Mouse (Mus musculus) embryonic facial prominence, embryonic 11.5 days (tissue): Measurements from ENCODE around the gene Vtn. TPM values are rescaled to one million over a fixed set of nuclear protein-coding genes. Genes with fewer than 3 reads are reported as not detected.

ENCODE experiments used
- ATAC-seq: fragments of 200-750 bp; cut with Nextera tagmentation; replicated peaks from 2 replicates; pipeline ENCODE4 v1.8.0; 2017; ENCODE audit warnings: low read depth; ENCODE audit not compliant: insufficient number of reproducible peaks, low FRiP score, low TSS enrichment
- DNase-seq: peaks from one replicate; pipeline ENCODE4 v3.0.0-alpha.2; 2015; ENCODE audit warnings: low spot score
- H3K27ac ChIP-seq: fragments of 300-500 bp; sonication (generic); replicated peaks from 2 replicates; pipeline ENCODE4 v1.5.1; 2014; ENCODE audit warnings: mild to moderate bottlenecking, low read depth, low read length, control low read depth
- H3K27me3 ChIP-seq: fragments of 300-500 bp; sonication (generic); 2 replicates; pipeline ENCODE4 v1.6.1; 2014; ENCODE audit warnings: mild to moderate bottlenecking, low read length, moderate library complexity, mixed read lengths; ENCODE audit not compliant: control insufficient read depth, insufficient read depth
- H3K36me3 ChIP-seq: fragments of 300-500 bp; sonication (generic); replicated peaks from 2 replicates; pipeline ENCODE4 v1.6.1; 2014; ENCODE audit warnings: low read depth, mild to moderate bottlenecking, low read length, moderate library complexity, mixed read lengths; ENCODE audit not compliant: control insufficient read depth, insufficient read depth
- H3K4me1 ChIP-seq: fragments of 300-500 bp; sonication (generic); 2 replicates; pipeline ENCODE4 v1.6.1; 2014; ENCODE audit warnings: low read length, mixed read lengths; ENCODE audit not compliant: control insufficient read depth, insufficient read depth
- H3K4me2 ChIP-seq: fragments of 300-500 bp; sonication (generic); 2 replicates; pipeline ENCODE4 v1.6.1; 2014; ENCODE audit warnings: low read depth, mild to moderate bottlenecking, control low read depth, low read length, moderate library complexity
- H3K4me3 ChIP-seq: fragments of 300-500 bp; sonication (generic); 2 replicates; pipeline ENCODE4 v1.5.1; 2014; ENCODE audit warnings: low read depth, low read length, control low read depth
- H3K9ac ChIP-seq: fragments of 300-500 bp; sonication (generic); replicated peaks from 2 replicates; pipeline ENCODE4 v1.6.1; 2014; ENCODE audit warnings: mild to moderate bottlenecking, control low read depth, low read length
- H3K9me3 ChIP-seq: fragments of 300-500 bp; sonication (generic); replicated peaks from 2 replicates; pipeline ENCODE4 v1.6.1; 2016; ENCODE audit warnings: mild to moderate bottlenecking, low read length, inconsistent platforms, mixed read lengths; ENCODE audit not compliant: control insufficient read depth
- WGBS: fragments of 180-500 bp; shearing (Covaris S2); extraction: QIAGEN DNeasy Blood & Tissue Kit; methylation state at CpG from one replicate; pipeline ENCODE4 v1.1.7; 2014; 5-methylcytosine and 5-hydroxymethylcytosine counted together
- polyA plus RNA-seq: library from polyadenylated mRNA; unstranded; fragments of >200 nt; fragmentation: Nextera tagmentation; extraction: Ambion mirVana; gene quantifications from 2 replicates; pipeline ENCODE4 v1.2.1, GENCODE M21; 2014

Vtn gene
- polyA plus RNA-seq, 1 experiment from 2014 or later = 30.4 TPM

DNA sequence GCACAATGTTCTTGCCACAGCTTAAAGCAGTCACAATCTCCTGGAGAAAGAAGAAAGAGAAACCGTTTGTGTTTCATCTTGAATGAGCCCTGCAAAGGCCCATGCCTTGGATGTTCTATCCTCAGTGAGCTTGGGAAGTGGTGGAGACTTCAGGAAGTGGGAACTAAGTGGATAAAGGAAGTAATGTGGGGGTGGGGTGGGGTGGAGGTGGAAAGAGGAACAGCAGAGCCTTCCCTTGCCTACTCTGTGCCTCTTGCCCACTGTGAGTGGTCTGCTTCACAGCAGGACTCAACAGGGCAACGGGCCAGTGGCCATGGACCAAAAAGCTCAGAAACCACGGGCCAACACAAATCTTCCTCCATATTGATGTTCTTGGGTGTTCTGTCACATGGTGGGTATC, 23.6 kb upstream of the Vtn start:
- Histone ChIP-seq H3K27me3 (no peaks in the 10 kb centered on the region), H3K4me3 (no peak overlapping the region), H3K27ac (no peak overlapping the region), H3K4me2 (no peak overlapping the region), H3K36me3 (no peaks in the 10 kb centered on the region), H3K9ac (no peak overlapping the region), H3K4me1 (no peaks in the 10 kb centered on the region), H3K9me3 (no peaks in the 10 kb centered on the region)
- ATAC-seq (no peak), DNase-seq (no peak)
- 82% methylated on average over 3 of the region's 3 CpGs for WGBS

DNA sequence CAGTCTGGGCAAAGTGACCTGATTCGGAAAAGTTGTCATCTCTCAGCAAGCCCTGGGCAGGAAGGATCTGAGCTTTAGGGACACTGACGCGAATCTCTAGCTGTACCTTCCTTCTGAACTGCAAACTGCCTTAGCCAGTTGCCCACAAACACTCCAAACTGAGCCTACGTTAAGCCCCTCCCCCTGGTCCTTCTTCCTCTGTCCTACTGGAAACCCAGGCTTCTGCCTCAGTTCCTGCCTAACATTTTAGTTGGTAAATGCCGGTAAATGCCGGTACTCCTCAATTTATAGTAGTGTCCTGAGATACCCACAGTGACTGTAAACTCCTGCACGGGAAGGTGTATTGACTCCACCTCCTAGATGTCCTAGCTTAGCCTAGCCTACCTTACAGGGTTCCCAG, 15.3 kb upstream of the Vtn start:
- Histone ChIP-seq H3K9ac (no peak overlapping the region), H3K4me3 (no peak overlapping the region), H3K9me3 (no peaks in the 10 kb centered on the region), H3K4me1 (no peaks in the 10 kb centered on the region), H3K36me3 (no peaks in the 10 kb centered on the region), H3K27ac (no peak overlapping the region), H3K4me2 (no peak overlapping the region), H3K27me3 (peaks cover 16% of the 10 kb centered on the region)
- WGBS = 61% methylated on average over 7 of the region's 7 CpGs
- DNase-seq (no peak), ATAC-seq (no peak)

DNA sequence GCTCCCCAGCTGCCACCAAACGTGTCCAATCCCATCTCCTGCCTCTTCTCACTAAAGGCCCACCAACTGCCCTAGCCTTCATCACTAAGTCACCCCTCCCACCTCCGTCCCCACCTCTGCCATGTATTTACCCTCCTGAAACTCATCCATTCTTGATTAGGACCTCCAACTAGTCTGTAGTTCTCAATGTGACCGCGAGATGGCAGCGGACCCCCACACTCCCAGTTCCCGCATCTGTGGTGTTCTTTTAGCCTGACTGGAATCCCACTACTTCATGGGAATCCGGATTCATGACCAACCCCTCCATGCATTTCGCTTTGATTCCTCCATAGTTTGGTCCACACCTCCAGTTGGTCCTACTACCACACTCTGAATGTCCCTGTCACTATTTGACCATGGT, 10.7 kb upstream of the Vtn start:
- Histone ChIP-seq H3K9ac (no peak overlapping the region), H3K36me3 (no peaks in the 10 kb centered on the region), H3K27ac (no peak overlapping the region), H3K27me3 (peaks cover 45% of the 10 kb centered on the region), H3K4me1 (no peaks in the 10 kb centered on the region; the same call in none of the 2 replicates), H3K9me3 (no peaks in the 10 kb centered on the region), H3K4me3 (no peak overlapping the region), H3K4me2 (no peak overlapping the region)
- WGBS = 4% methylated on average over 8 of the region's 8 CpGs
- ATAC-seq (no peak), DNase-seq (peak; percentile 83)

DNA sequence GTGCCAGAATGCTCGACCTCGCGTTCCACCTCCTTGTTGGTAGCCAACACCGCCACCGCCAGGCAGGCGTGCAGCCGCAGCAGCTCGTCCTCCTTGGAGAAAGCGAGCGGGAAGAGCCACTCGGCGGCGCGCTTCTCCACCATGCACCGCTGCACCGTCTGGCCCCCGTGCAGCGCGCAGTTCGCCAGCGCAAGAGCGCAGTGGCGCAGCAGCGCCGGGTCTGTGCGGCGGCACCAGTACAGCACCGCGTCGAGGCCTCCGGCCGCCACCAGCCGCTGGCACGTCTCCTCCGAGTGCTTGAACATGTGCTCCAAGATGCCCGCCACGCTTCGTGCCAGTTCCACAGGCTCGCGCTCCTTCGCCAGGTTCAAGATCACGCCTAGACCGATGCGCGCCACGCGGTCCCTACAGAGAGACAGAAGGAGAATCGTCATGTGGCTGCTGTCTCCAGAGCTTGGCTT, 8.1 kb upstream of the Vtn start:
- Histone ChIP-seq H3K4me3 (peak overlapping the region; percentile 25), H3K27ac (no peak overlapping the region), H3K4me1 (no peaks in the 10 kb centered on the region; the same call in none of the 2 replicates), H3K36me3 (no peaks in the 10 kb centered on the region), H3K9ac (no peak overlapping the region), H3K4me2 (peak overlapping the region; percentile 46), H3K9me3 (no peaks in the 10 kb centered on the region), H3K27me3 (peaks cover 51% of the 10 kb centered on the region)
- ATAC-seq (no peak; the same call in 1 of the 2 replicates), DNase-seq (peak; percentile 67)
- WGBS = 10% methylated on average over 47 of the region's 48 CpGs

DNA sequence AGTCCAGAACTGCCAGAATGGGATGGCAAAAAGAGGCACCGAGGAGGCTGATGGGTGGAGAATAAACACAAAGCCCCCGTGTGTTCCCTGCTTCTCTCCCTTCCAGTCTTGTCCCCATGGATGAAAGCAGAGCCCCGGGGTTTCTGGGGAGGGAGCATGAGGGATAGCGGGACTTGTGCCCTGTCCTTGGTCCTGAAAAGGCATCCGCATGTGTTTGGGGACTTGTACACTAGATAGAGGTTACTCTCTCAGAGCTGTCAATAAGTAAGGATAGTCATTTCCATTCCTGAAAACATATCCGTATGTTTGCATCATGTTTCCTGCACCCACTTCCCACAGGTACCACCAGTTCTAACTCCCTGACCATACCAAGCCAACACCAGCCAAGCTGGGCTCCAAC, 3.0 kb upstream of the Vtn start:
- Histone ChIP-seq H3K4me2 (no peak overlapping the region), H3K27me3 (peaks cover 29% of the 10 kb centered on the region)

DNA sequence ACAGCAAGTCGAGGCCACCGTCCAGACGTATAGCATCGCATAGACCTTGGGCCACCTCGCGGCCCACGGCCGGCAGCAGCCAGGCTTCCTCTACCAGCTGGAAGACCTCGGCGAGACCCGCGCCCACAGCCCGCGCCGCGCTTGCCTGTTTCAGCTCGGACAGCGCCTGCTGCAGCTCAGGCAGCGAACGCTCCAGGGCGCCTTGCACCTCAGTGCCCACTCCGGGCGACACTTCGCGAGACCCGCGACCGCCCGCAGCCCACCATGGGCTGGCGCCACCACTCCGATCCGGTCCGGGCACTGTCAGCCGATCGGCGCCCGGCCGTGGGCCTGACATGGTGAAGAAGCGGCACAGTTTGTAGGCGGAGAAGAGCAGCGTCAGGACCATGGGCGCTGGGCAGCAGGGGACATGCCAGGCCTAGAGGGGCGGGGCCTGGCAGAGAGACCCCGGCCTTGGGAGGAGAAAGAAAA, 1.8 kb upstream of the Vtn start:
- Histone ChIP-seq H3K9me3 (no peaks in the 10 kb centered on the region), H3K9ac (peak overlapping the region; percentile 54), H3K4me1 (peaks cover 3% of the 10 kb centered on the region; the same call in 1 of the 2 replicates), H3K27me3 (peaks cover 22% of the 10 kb centered on the region), H3K4me3 (peak overlapping the region; percentile 59), H3K4me2 (peak overlapping the region; percentile 99), H3K27ac (no peak overlapping the region), H3K36me3 (no peaks in the 10 kb centered on the region)
- DNase-seq (peak; percentile 39), ATAC-seq (peak; percentile 59; the same call in 1 of the 2 replicates)
- WGBS = under 1% methylated on average over 44 of the region's 44 CpGs

More for the DNA sequence above, 3.0 kb upstream of the Vtn start:
- H3K9ac ChIP-seq = no peak overlapping the region
- H3K27ac ChIP-seq = no peak overlapping the region
- WGBS = 5% methylated on average over 6 of the region's 6 CpGs
- H3K9me3 ChIP-seq = no peaks in the 10 kb centered on the region
- peak; percentile 83 for DNase-seq
- H3K36me3 ChIP-seq = no peaks in the 10 kb centered on the region
- H3K4me1 ChIP-seq = peaks cover 3% of the 10 kb centered on the region; the same call in 1 of the 2 replicates
- H3K4me3 ChIP-seq = no peak overlapping the region
- ATAC-seq = no peak

DNA sequence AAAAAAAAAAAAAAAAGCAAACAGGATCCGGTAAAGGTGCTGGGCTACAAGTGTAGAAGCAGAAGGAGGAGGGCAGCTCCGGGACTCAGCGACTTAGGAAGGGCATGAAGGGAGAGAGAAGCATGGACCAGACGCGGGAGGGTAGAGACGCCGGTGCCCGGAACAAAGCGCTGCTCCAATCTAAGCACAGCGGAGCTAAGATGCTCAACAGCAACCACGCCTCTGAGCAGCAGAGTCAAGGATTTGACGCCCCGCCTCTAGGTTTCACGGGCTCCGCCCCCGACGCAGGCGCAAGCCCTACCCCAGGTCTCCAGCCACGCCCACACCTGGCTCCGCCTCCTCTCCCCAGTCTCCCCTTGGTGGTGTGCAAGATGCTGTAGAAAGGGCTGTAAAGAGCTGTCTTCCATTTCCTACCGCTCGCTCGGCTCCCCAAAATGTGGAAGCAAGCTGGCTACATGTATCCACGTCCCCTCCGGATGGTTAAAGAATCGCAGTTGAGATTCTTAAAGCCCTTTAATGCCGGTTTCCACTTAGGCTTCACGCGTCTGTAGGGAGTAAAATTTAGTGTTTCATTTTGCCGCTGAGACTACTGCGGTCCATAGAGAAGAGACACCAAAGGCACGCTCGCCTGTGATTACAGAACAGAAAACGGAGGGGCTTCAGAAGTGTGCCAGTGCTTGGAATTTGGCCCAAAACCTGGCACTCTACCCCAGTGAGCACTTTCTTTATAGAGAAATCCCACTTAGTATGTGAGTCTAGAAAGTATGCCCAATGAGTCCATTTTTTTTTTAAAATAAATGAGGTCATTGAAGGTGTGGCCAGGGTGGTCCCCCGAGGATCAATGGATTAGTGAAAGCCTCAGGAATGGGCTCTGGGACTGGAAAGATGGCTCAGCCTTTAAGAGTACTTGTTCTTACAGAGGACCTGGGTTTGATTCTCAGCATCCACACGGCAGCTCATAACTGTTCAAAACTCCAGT, 1.1 kb upstream of the Vtn start, which contains the start of gene Sarm1:
TSS of gene Sarm1 (minus strand) at position 211 of the 979 bp plus-strand sequence.
- 3% methylated on average over 35 of the region's 36 CpGs for WGBS
- peaks cover 22% of the 10 kb centered on the region for H3K27me3 ChIP-seq

DNA sequence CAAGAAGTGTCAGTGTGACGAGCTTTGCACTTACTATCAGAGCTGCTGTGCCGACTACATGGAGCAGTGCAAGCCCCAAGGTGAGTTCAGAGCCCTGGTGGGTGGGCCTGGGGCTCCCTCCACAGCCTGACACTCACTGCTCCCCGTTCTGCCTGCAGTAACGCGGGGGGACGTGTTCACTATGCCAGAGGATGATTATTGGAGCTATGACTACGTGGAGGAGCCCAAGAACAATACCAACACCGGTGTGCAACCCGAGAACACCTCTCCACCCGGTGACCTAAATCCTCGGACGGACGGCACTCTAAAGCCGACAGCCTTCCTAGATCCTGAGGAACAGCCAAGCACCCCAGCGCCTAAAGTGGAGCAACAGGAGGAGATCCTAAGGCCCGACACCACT, 652 bp downstream of the Vtn start:
- H3K4me2 ChIP-seq = 0 out of 2 replicates have a peak overlapping the region, but pooled peaks have one; percentile 5

More for the DNA sequence above, 1.1 kb upstream of the Vtn start, which contains the start of gene Sarm1:
- Histone ChIP-seq H3K4me3 (peak within 1 kb of the TSS; percentile 59), H3K4me2 (peak within 1 kb of the TSS; percentile 99), H3K4me1 (peaks cover 3% of the 10 kb centered on the region; the same call in 1 of the 2 replicates), H3K9me3 (no peaks in the 10 kb centered on the region), H3K36me3 (no peaks in the 10 kb centered on the region), H3K9ac (peak within 1 kb of the TSS; percentile 54), H3K27ac (no peak within 1 kb of the TSS)
- peak; percentile 92 for ATAC-seq
- DNase-seq = peak; percentile 98

More for the DNA sequence above, 652 bp downstream of the Vtn start:
- Histone ChIP-seq H3K9ac (no peak overlapping the region), H3K4me1 (peaks cover 3% of the 10 kb centered on the region; the same call in 1 of the 2 replicates), H3K27me3 (peaks cover 22% of the 10 kb centered on the region), H3K27ac (no peak overlapping the region), H3K36me3 (no peaks in the 10 kb centered on the region), H3K9me3 (no peaks in the 10 kb centered on the region), H3K4me3 (no peak overlapping the region)
- DNase-seq (no peak), ATAC-seq (no peak)
- 42% methylated on average over 16 of the region's 16 CpGs for WGBS
